In the genomic region with DNA sequence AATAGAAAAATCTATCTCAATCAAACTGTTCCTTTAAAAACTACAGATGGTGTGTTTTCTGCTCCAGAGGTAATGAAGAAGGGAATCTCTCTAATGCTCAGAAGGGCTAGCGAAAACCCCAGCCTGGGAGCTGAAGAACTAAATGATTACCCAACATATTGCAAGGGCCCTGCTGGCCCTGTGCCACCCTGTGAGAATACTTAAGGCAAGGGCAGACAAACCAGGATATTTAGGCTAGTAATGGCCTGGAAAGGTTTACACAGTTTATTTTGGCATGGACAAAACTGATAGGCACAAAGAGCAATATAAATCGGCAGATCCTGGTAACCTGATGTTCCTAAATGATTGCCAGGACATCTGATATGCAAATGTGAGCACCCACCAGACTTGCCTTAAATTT, we compare ENCODE assay signal across 11 mouse cellular contexts.
DNase-seq lines count a peak whose midpoint lies in the region; TF ChIP-seq lines count a peak whose summit lies in the region.
"Had no signal": no experiment of that assay in that cellular context is flagged by ENCODE, and none has a peak within 500 bp of the region (broad histone marks: within the 10 kb centered on the region; RNA-seq: fewer than 3 reads in every experiment).

No protein-coding gene starts in this region.

- TF ChIP-seq POLR2A in brain, embryonic 14.5 days (IDR thresholded peaks at IDR 0.05; ENCODE audit: borderline replicate concordance, extremely low read depth, insufficient read depth, insufficient read length, poor library complexity, severe bottlenecking) = no peak

- peak; percentile 10 for DNase-seq in adrenal gland, adult 8-10 months
- no peak for DNase-seq in adrenal gland, adult 18-20 months (ENCODE audit: low spot score in 2 of 2)
- peak; percentile 35 for DNase-seq in NIH3T3 (ENCODE audit: low read depth)
- peak; percentile 43 for DNase-seq in brain, embryonic 14.5 days (ENCODE audit: low read depth)
- DNase-seq in lung, postnatal 14 days = peak; percentile 58
- no peak for DNase-seq in frontal cortex, postnatal 25 days (ENCODE audit: low spot score in 2 of 2)
- no peak for DNase-seq in thymus, postnatal 0 days (ENCODE audit: low spot score)
- DNase-seq: cerebellum, adult 18-20 months; kidney, adult 2 months; kidney, postnatal 36 days; right cerebral cortex, postnatal 4 days had no signal

- no peak for TF ChIP-seq CTCF in brain, embryonic 14.5 days (IDR thresholded peaks at IDR 0.05; ENCODE audit: borderline replicate concordance, extremely low read depth, insufficient read depth, insufficient read length)

Comparison
In these comparisons a context has a peak if more than half of its experiments do, and no peak if none do; other contexts are left out.
1. DNase-seq: peak in adrenal gland, adult 8-10 months (single experiment), NIH3T3 (single experiment), brain, embryonic 14.5 days (single experiment) and lung, postnatal 14 days (single experiment); none in adrenal gland, adult 18-20 months (0 of 2), frontal cortex, postnatal 25 days (0 of 2) and thymus, postnatal 0 days (single experiment).